Mouse (Mus musculus): Measurements from ENCODE around the gene 4933407L21Rik.

Gene 4933407L21Rik

GRCm38 (mm10) chr1:85916830-85917450 is 11.3 kb upstream of the 4933407L21Rik start:
- DNase-seq (ENCODE audit: low spot score in 2 of 2): no peak

DNA sequence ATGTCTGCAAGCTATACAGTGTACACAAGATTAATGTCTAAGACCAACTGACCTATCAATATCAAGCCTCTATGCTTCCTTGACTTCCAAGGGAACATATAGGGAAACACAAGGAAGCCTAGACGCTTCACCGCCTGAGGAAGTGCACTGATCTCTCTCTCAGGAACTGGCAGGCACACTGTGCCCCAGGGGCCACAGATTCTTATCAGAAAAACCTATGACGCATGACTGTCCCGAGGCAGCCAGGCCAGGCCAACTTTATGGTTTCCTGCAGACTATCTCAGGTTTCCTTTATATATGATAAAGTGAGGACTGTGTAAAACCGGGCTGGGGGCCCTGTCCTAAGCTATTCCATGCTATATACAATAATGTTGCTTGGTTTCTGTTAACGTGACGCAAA is 8.7 kb upstream of the 4933407L21Rik start:
- no peak for DNase-seq (ENCODE audit: low spot score in 2 of 2)

DNA sequence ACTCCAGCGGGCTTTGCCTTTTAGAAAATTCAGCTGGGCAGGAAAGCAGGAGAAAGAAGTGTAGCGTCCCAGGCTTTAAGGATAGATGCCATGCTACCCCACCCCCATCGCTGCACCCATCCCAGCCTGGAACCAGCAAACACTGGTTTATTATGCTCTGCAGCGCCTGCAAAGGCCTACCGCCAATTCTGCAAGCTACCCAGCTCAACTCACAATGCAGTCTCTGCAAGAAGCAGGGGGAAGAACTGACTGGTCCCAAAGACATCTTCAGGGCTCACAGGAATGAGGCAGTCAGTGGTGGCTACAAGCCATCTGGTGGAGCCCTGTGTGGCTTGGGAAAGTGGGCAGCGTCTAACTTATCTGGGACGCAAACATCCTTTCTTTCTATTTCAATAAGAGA is 6.6 kb upstream of the 4933407L21Rik start:
- no peak for DNase-seq (ENCODE audit: low spot score in 2 of 2)

DNA sequence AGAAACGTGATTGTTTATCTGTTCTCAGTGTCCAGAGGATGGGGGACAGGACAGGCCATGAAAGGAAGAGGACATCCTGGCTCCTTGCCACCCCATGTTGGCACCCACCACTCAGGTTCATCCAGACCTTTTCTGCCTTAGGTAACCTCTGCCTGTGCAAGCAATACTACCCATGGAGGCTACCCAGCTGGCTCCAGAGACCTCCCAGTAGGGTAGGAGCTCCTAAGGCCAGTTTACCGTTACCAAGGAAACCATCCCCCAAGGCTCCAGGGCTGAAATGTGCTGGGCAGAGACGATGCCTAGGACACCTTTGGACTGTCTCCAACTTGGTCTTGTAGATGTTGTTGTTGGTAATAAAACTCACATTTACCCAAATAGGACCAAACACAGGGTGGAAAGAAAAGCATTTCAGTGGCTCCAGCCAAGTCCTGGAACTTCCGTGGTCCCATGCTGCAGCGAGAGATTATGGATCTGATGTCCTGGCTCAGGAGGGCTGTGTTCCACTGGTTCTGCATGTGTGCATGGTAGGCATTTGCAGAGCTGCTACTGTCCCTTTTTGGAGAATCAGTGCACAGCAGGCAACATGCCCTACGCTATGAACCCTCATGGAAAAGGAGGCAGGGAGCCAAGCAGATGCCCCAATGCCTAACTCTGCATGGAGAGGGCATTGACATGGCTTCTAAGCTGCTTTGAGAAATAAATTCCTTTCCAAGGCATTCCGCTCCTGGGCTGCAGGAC is 6.0 kb upstream of the 4933407L21Rik start:
- no peak for DNase-seq (ENCODE audit: low spot score in 2 of 2)

- DNase-seq (ENCODE audit: low spot score in 2 of 2): no peak
Measured at GRCm38 (mm10) chr1:85922865-85923211, 5.4 kb upstream of the 4933407L21Rik start.

DNA sequence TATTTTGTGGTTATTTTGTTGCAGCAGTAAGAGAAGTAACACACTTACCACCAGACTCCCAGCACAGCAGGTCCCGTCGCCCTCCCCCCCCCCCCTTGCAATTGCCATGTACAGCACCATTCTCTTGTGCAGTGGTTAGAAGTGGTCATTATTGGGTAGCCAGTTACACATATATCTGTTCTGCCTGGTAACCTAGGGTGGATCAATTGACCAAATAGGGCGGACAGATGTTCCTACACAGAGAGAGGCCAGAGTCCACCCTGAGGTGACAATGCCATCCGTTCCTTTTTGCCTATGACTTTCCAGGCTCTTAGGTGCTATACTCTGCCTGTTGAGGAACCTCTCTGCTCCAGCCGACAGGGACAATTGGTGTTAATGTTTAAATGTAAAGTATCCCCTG is 3.1 kb upstream of the 4933407L21Rik start:
- DNase-seq (ENCODE audit: low spot score in 2 of 2): no peak

- no peak for DNase-seq (ENCODE audit: low spot score in 2 of 2)
Measured at GRCm38 (mm10) chr1:85928688-85929065, 394 bp downstream of the 4933407L21Rik start.

DNA sequence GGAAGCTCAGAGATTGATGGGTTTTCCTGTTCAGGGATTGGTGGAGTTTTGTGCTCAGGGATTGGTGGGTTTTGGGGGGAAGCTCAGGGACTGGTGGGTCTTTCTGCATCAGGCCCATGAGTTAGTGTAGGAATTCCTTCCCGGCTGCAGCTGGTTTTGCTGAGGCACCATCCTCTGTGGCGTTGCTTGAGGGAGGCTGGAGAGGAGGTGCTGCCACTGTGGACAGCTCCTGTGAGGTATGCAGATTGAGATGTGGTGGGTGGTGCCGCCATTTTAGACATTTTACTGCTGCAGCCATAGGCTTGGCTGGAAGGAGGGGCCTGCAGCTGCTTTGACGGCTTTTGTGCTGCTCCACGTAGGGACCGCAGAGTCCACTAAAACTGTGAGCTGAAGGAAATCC is 1.1 kb downstream of the 4933407L21Rik start:
- DNase-seq (ENCODE audit: low spot score in 2 of 2): no peak

DNA sequence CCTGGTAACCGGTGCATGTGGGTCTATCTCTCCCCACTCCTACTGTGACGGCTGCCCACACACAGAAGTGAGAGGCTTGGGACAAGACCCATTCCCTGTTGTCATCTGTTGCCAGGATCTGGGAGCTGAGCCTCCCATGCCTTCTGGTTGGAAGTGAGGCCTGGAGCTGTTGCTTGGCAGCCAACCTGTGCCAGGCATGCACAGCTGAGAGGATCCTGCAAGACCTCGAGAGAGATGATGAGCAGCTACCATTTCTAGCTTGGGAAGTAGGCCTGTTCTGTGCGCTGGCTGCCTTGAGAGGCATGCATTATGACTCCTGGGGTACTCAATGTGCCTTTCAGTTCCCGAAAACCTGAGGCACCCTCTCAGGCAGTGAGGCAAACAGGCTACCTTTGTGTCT is 2.9 kb downstream of the 4933407L21Rik start:
- no peak for DNase-seq (ENCODE audit: low spot score in 2 of 2)

- peak; percentile 11 to 27 for DNase-seq (ENCODE audit: low spot score in 2 of 2)
Measured at GRCm38 (mm10) chr1:85933226-85933625, 4.9 kb downstream of the 4933407L21Rik start.

- DNase-seq (ENCODE audit: low spot score in 2 of 2): no peak
Measured at GRCm38 (mm10) chr1:85933631-85934465, 5.6 kb downstream of the 4933407L21Rik start.

GRCm38 (mm10) chr1:85934560-85934959 is 6.3 kb downstream of the 4933407L21Rik start:
- no peak for DNase-seq (ENCODE audit: low spot score in 2 of 2)

- peak; percentile 45 to 65 for DNase-seq (ENCODE audit: low spot score in 2 of 2)
Measured at GRCm38 (mm10) chr1:85935148-85935852, 7.0 kb downstream of the 4933407L21Rik start.

GRCm38 (mm10) chr1:85936265-85936664 is 8.0 kb downstream of the 4933407L21Rik start:
- DNase-seq (ENCODE audit: low spot score in 2 of 2): no peak

DNA sequence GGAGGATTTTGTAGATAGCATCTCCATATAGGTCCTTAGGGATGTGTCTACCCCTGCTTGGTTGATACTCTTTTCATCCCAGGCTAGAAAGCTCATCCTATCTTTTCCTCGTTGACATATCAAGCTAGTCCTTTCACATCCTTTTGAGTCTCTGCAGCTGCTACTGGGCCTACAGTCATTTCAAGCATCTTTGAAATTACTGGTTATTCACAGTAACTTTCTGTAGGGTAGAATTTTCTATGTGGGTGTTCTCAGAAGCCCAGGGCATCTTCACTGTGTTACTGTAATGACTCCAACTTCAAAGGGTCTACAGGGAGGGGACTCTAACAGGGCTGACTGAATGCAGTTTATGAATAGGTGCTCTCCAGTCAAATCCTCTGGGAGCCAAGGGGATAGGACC is 9.0 kb downstream of the 4933407L21Rik start:
- DNase-seq (ENCODE audit: low spot score in 2 of 2): no peak

DNA sequence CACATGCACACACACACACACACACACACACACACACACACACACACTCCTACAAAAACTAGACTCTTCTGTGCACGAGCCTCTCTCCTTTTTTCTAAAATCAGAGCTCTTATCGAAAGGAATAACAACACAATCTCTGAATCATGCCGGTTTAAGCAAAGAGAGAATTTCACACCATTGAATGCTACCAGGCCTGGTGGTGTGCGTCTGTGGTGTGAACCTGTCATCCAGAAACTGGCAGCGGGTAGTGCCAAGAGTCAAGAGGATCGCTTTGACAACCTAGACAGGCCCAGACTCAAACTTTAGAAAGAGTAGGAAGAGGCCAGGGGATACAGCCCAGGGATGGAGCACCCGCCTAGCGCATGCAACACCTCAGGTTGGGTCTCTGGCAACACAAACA is 14.0 kb downstream of the 4933407L21Rik start:
- no peak for DNase-seq (ENCODE audit: low spot score in 2 of 2)

DNA sequence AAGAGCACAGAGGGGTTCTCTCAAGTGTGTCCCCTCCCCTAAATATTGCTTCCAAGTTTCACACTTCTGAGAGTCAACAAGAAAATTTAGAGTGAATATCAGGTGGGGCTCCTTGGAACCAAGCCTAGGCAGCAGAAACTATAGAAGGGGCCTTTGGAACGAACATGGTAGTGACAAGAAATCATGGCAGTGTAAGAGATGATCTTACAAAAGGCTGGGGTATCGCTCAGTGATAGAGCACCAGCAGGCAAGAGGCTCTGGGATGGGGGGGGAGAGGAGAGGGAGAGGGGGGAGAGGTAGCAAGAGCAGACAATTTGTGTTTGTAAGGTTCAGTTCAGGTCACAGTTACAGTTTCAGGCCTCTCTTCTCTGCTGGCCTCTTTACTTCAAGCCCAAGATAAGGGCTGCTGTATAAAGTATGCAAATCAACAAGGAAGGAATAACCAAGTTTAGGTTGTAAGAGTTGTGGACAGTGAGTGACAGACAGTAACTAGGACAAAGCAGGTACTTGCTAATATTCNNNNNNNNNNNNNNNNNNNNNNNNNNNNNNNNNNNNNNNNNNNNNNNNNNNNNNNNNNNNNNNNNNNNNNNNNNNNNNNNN is 20.9 kb downstream of the 4933407L21Rik start:
- no peak for DNase-seq (ENCODE audit: low spot score in 2 of 2)

DNA sequence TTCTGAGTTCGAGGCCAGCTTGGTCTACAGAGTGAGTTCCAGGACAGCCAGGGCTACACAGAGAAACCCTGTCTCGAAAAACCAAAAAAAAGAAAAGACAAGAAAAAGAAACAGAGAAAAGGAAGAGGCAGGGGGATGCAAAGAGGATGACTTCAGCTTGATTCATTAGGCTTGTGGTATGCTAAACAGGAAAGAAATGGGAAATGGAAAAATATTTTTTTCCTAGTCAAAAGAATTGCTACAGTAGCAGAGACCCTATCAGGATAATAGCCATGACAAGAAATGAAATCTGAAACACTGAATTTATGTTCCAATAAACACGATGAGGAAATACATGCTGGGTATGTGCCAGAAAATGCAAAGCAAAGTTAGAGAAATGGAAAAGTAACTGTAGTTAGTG is 26.9 kb downstream of the 4933407L21Rik start:
- DNase-seq (ENCODE audit: low spot score in 2 of 2): no peak

DNA sequence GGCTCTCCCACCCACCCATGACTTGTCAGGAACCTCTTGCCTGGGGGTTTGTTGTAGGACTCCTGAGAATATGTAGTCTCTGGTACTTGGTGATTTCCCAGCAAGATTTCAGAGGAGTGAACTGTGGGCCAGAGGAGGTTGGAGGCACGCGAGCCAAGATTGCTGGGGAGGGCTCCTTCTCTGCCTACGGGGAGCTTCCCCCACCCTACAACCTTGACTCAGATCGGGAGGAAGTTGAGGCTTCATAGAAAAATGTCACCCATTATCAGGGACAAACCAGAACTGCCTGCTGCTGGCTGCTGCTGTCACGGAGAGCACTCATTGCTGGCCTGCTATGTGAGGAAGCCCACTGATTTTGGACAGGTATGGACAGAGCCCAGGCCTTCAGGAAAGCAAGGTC is 29.0 kb downstream of the 4933407L21Rik start:
- DNase-seq (ENCODE audit: low spot score in 2 of 2): no peak

DNA sequence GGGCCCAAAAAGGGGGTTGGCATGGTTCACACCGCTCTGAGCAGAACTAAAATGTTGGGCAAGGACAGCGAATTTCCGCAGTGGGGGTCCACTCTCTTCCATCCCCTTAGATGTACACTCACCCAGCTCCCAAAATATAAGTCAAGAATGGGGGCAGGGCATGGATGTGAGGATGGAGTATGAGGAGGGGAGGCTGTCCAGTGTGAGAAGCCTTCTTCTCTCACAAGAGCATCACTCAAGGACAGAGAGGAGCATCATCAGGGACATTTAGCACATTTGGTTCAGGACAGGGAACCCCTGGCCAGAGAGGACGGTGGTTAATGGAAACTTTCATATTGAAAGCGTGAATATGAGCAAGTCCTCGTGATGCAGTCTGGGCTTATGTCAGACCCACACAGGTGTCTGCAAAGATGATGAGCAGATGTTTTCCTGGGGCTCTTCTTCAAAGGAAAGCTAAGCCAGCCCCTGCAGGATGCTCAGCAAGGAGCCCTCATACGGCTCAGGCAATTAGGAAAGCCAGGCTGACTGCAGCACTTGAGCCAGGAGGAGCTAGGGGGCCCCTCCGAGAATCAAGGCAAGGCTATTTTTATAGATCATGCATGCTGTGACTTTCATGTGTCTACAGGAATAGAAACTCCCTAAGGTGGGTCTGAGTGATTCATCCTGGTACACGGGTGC is 29.8 kb downstream of the 4933407L21Rik start:
- no peak for DNase-seq (ENCODE audit: low spot score in 2 of 2)

Measured in natural killer cell, adult 2 months (primary cell).